Mouse (Mus musculus): ENCODE results near the gene Exosc9. TPM values are rescaled to one million over a fixed set of nuclear protein-coding genes. Genes with fewer than 3 reads are reported as not detected.
A peak's percentile ranks its signal among the peaks of the same experiment; 100 is the strongest.

Gene Exosc9
- polyA plus RNA-seq, 1 experiment from 2014 or later = 86.1 TPM

- ATAC-seq (ENCODE audit: low FRiP score) = no peak
- H3K4me1 ChIP-seq = peaks cover 10% of the 10 kb centered on the region; the same call in 1 of the 2 replicates
- 20% methylated on average over 18 of the region's 18 CpGs for WGBS
- peak overlapping the region; percentile 33; the same call in 1 of the 2 replicates for H3K9ac ChIP-seq
- H3K4me3 ChIP-seq (replicated peaks) = peak overlapping the region; percentile 15
- no peak overlapping the region for H3K27ac ChIP-seq
- peaks cover 25% of the 10 kb centered on the region; the same call in 1 of the 2 replicates for H3K27me3 ChIP-seq
- H3K4me2 ChIP-seq = peak overlapping the region; percentile 40
- no peaks in the 10 kb centered on the region for H3K9me3 ChIP-seq
- H3K36me3 ChIP-seq (replicated peaks) = no peaks in the 10 kb centered on the region
These were observed 20.3 kb upstream of the Exosc9 start for GRCm38 (mm10) chr3:36531979-36532542.

GRCm38 (mm10) chr3:36532738-36533137 lies 19.7 kb upstream of the Exosc9 start:
- no peaks in the 10 kb centered on the region for H3K36me3 ChIP-seq (replicated peaks)
- no peak for ATAC-seq (ENCODE audit: low FRiP score)
- no peaks in the 10 kb centered on the region for H3K9me3 ChIP-seq
- peaks cover 25% of the 10 kb centered on the region; the same call in 1 of the 2 replicates for H3K27me3 ChIP-seq
- no peak overlapping the region for H3K9ac ChIP-seq
- H3K27ac ChIP-seq = no peak overlapping the region
- peaks cover 10% of the 10 kb centered on the region; the same call in 1 of the 2 replicates for H3K4me1 ChIP-seq
- no peak overlapping the region for H3K4me3 ChIP-seq (replicated peaks)
- H3K4me2 ChIP-seq = no peak overlapping the region
- 32% methylated on average over 7 of the region's 7 CpGs for WGBS

- H3K4me1 ChIP-seq = peaks cover 10% of the 10 kb centered on the region; the same call in 1 of the 2 replicates
- peaks cover 25% of the 10 kb centered on the region; the same call in 1 of the 2 replicates for H3K27me3 ChIP-seq
- no peaks in the 10 kb centered on the region for H3K9me3 ChIP-seq
- ATAC-seq (ENCODE audit: low FRiP score) = no peak
- H3K9ac ChIP-seq = no peak overlapping the region
- H3K4me3 ChIP-seq (replicated peaks) = no peak overlapping the region
- no peak overlapping the region for H3K4me2 ChIP-seq
- 0% methylated on average over 1 of the region's 1 CpGs for WGBS
- H3K36me3 ChIP-seq (replicated peaks) = no peaks in the 10 kb centered on the region
- no peak overlapping the region for H3K27ac ChIP-seq
These were observed 19.2 kb upstream of the Exosc9 start for GRCm38 (mm10) chr3:36533201-36533672.

GRCm38 (mm10) chr3:36536041-36536440 lies 16.4 kb upstream of the Exosc9 start:
- peaks cover 21% of the 10 kb centered on the region; the same call in 1 of the 2 replicates for H3K27me3 ChIP-seq
- no peak overlapping the region for H3K9ac ChIP-seq
- no peak overlapping the region for H3K4me2 ChIP-seq
- no peak overlapping the region for H3K27ac ChIP-seq
- H3K4me3 ChIP-seq (replicated peaks) = no peak overlapping the region
- peaks cover 10% of the 10 kb centered on the region; the same call in 1 of the 2 replicates for H3K4me1 ChIP-seq
- no peaks in the 10 kb centered on the region for H3K9me3 ChIP-seq
- no peak for ATAC-seq (ENCODE audit: low FRiP score)
- no peaks in the 10 kb centered on the region for H3K36me3 ChIP-seq (replicated peaks)
- WGBS = 94% methylated on average over 12 of the region's 12 CpGs

GRCm38 (mm10) chr3:36537701-36538470 lies 14.5 kb upstream of the Exosc9 start:
- 87% methylated on average over 4 of the region's 4 CpGs for WGBS
- H3K27me3 ChIP-seq = peaks cover 6% of the 10 kb centered on the region; the same call in 1 of the 2 replicates
- H3K9me3 ChIP-seq = no peaks in the 10 kb centered on the region
- H3K36me3 ChIP-seq (replicated peaks) = no peaks in the 10 kb centered on the region
- ATAC-seq (ENCODE audit: low FRiP score) = no peak
- H3K4me2 ChIP-seq = no peak overlapping the region
- no peak overlapping the region for H3K27ac ChIP-seq
- H3K4me3 ChIP-seq (replicated peaks) = no peak overlapping the region
- 0 out of 2 replicates have a peak, but pooled peaks cover 3% of the 10 kb centered on the region for H3K4me1 ChIP-seq
- H3K9ac ChIP-seq = no peak overlapping the region

- no peak overlapping the region for H3K4me3 ChIP-seq (replicated peaks)
- no peaks in the 10 kb centered on the region for H3K27me3 ChIP-seq
- no peak overlapping the region for H3K4me2 ChIP-seq
- no peak overlapping the region for H3K9ac ChIP-seq
- H3K4me1 ChIP-seq = no peaks in the 10 kb centered on the region
- 75% methylated on average over 2 of the region's 2 CpGs for WGBS
- no peak for ATAC-seq (ENCODE audit: low FRiP score)
- no peaks in the 10 kb centered on the region for H3K36me3 ChIP-seq (replicated peaks)
- H3K27ac ChIP-seq = no peak overlapping the region
- H3K9me3 ChIP-seq = no peaks in the 10 kb centered on the region
These were observed 11.7 kb upstream of the Exosc9 start for GRCm38 (mm10) chr3:36540756-36541155.

GRCm38 (mm10) chr3:36541399-36541798 lies 11.0 kb upstream of the Exosc9 start:
- Histone ChIP-seq H3K27ac (no peak overlapping the region), H3K36me3 (replicated peaks) (no peaks in the 10 kb centered on the region), H3K4me1 (no peaks in the 10 kb centered on the region), H3K9ac (no peak overlapping the region), H3K27me3 (no peaks in the 10 kb centered on the region), H3K4me2 (no peak overlapping the region), H3K4me3 (replicated peaks) (no peak overlapping the region), H3K9me3 (no peaks in the 10 kb centered on the region)
- ATAC-seq (ENCODE audit: low FRiP score) = no peak
- 95% methylated on average over 2 of the region's 2 CpGs for WGBS

GRCm38 (mm10) chr3:36544961-36545360 lies 7.4 kb upstream of the Exosc9 start:
- Histone ChIP-seq H3K4me3 (replicated peaks) (no peak overlapping the region), H3K9ac (no peak overlapping the region), H3K9me3 (no peaks in the 10 kb centered on the region), H3K27ac (no peak overlapping the region), H3K36me3 (replicated peaks) (no peaks in the 10 kb centered on the region), H3K4me1 (no peaks in the 10 kb centered on the region), H3K4me2 (no peak overlapping the region), H3K27me3 (no peaks in the 10 kb centered on the region)
- ATAC-seq (ENCODE audit: low FRiP score) = no peak
- WGBS = 83% methylated on average over 3 of the region's 3 CpGs

- no peaks in the 10 kb centered on the region for H3K9me3 ChIP-seq
- WGBS = 3% methylated on average over 9 of the region's 9 CpGs
These were observed 1.1 kb upstream of the Exosc9 start for GRCm38 (mm10) chr3:36551343-36551742.

GRCm38 (mm10) chr3:36551851-36552384 lies 488 bp upstream of the Exosc9 start:
- Histone ChIP-seq H3K4me3 (replicated peaks) (peak overlapping the region; percentile 78), H3K4me2 (peak overlapping the region; percentile 80), H3K9ac (peak overlapping the region; percentile 80), H3K27ac (peak overlapping the region; percentile 85), H3K4me1 (peaks cover 17% of the 10 kb centered on the region), H3K9me3 (no peaks in the 10 kb centered on the region), H3K36me3 (replicated peaks) (peaks cover 24% of the 10 kb centered on the region), H3K27me3 (no peaks in the 10 kb centered on the region)
- WGBS = 19% methylated on average over 12 of the region's 12 CpGs
- ATAC-seq (ENCODE audit: low FRiP score) = peak; percentile 62

More at GRCm38 (mm10) chr3:36551343-36551742, 1.1 kb upstream of the Exosc9 start:
- H3K9ac ChIP-seq = 0 out of 2 replicates have a peak overlapping the region, but pooled peaks have one; percentile 80
- peak overlapping the region; percentile 80 for H3K4me2 ChIP-seq
- H3K27ac ChIP-seq = peak overlapping the region; percentile 85
- peak overlapping the region; percentile 78 for H3K4me3 ChIP-seq (replicated peaks)
- no peaks in the 10 kb centered on the region for H3K27me3 ChIP-seq
- peaks cover 17% of the 10 kb centered on the region for H3K4me1 ChIP-seq
- ATAC-seq (ENCODE audit: low FRiP score) = peak; percentile 62
- peaks cover 19% of the 10 kb centered on the region for H3K36me3 ChIP-seq (replicated peaks)

- Histone ChIP-seq H3K4me3 (replicated peaks) (no peak overlapping the region), H3K36me3 (replicated peaks) (peaks cover 73% of the 10 kb centered on the region), H3K27ac (no peak overlapping the region), H3K9ac (no peak overlapping the region), H3K4me1 (peaks cover 6% of the 10 kb centered on the region; the same call in 1 of the 2 replicates), H3K4me2 (no peak overlapping the region), H3K27me3 (no peaks in the 10 kb centered on the region), H3K9me3 (no peaks in the 10 kb centered on the region)
- WGBS = 93% methylated on average over 1 of the region's 1 CpGs
- ATAC-seq (ENCODE audit: low FRiP score) = no peak
These were observed 5.2 kb downstream of the Exosc9 start for GRCm38 (mm10) chr3:36557601-36558000.

- no peak overlapping the region for H3K4me2 ChIP-seq
- H3K27me3 ChIP-seq = no peaks in the 10 kb centered on the region
- H3K9me3 ChIP-seq = no peaks in the 10 kb centered on the region
- H3K9ac ChIP-seq = no peak overlapping the region
- 85% methylated on average over 4 of the region's 4 CpGs for WGBS
- H3K27ac ChIP-seq = no peak overlapping the region
- peaks cover 88% of the 10 kb centered on the region for H3K36me3 ChIP-seq (replicated peaks)
- ATAC-seq (ENCODE audit: low FRiP score) = no peak
- H3K4me1 ChIP-seq = no peaks in the 10 kb centered on the region
- H3K4me3 ChIP-seq (replicated peaks) = no peak overlapping the region
These were observed 7.2 kb downstream of the Exosc9 start for GRCm38 (mm10) chr3:36559606-36560005.
